Mouse (Mus musculus) cerebellum, postnatal 4 days (tissue): ENCODE measurements at regions not wholly inside any gene's neighbourhood (a gene's known extent, or its start where the extent isn't known, plus 50 kb on each side); places are given as distances from the start of the nearest gene placed in this dataset.

Source experiments
- DNase-seq, 2 experiments: peaks; one replicate each; pipeline ENCODE4 v3.0.0; 2022; ENCODE audit warnings: low spot score in 2 of 2, mixed read lengths in 1 of 2

DNA sequence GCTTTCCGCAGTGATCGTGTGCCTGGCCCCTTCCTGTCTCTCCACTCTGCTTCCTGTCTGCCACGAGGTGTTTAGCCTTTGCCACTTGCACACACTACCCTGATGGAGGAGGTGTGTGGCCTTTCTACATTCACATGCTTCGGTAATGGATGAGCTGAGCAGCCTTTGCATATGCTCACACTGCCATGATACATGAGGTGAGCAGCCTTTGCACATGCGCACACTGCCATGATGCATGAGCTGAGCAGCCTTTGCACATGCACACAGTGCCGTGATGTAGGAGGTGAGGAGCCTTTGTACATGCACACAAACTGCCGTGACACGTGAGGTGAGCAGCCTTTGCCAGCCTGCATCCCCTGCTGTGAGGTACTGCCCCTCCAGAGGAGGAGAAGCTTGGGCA, 58.3 kb downstream of the Erv3 start:
- no peak for DNase-seq

DNA sequence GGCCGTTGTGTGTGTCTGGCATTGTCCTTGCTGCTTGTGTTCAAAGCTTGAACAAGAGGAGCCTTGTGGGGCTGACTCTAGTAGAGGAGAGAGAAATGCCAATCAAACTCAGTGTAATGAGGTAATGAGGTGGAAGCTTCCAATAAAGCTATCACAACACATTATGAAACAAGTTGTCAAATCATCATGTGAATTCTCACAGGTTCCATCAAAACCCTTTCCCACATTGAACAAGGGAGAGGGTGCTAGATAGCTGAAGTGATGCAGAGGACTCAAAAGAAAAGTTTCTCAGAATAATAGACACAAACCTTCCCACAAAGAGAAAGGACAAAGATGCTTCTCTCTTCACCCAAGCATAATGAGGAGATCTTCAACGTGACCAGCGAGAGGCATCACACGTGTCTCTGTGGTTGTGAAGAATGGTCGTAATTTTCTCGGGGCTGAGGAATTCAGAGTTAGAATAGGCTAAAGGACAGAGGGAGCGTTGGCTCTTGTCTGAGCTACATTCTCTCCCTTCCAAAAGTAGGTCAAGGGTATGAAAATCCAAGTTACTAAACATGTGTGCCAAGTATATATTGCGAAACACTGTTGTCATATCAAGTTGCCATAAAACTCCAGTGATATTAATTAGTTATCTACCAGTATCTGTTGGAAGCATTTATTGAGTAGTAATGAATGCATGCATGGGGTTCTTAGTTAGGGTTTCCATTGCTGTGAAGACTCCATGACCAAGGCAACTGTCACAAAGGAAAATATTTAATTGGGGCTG, 59.2 kb downstream of the Erv3 start:
- DNase-seq = no peak

DNA sequence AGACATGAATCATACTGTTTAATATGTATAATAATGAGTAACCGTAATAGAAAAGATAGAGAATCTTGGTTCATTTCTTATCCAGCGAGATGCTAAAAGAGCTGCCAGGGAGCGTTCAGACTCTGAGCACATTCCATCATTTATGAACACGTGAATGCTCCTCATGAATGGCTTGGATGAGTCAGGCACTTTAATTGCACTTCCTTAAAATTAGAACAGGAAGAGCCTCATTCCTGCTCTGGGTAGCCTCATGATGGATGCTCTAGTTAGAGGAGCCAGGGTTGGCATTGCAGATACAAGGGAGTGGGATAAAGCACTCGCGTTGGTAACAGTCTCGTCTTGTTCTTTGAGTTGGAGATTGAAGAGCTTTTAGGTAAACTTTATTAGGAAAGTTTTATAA, 60.1 kb downstream of the Erv3 start:
- no peak for DNase-seq

DNA sequence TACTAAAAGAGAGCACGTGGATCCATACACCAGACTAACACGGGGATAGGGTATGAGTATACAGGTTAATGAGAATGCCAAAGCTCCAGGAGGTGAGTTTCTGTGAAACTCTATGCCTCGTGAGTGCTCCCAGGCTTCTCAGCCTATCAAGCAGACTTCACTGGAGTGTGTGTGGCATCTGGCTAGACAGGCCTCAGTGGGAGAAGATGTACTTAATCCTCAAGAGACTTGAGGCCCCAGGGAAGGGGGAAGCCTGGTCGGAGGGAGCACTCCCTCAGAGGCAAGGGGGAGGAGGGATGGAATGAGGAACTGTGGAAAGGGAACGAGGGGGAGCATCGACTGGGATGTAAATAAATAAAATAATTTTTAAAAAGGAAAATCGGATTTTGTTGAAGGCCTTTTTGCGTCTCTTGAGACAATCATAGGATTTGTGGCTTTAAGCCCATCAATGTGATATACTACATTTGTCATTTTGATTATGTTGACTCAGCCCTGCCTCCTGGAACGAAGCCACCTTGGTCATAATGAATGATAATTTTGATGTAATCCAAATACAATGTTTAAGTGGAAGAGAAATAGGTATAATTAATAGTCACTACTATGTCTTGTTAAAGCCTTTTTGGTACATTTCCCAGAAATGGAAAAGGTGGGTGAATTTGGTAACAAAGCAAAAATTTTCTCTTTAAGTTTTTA, 62.4 kb downstream of the Erv3 start:
- DNase-seq = no peak

DNA sequence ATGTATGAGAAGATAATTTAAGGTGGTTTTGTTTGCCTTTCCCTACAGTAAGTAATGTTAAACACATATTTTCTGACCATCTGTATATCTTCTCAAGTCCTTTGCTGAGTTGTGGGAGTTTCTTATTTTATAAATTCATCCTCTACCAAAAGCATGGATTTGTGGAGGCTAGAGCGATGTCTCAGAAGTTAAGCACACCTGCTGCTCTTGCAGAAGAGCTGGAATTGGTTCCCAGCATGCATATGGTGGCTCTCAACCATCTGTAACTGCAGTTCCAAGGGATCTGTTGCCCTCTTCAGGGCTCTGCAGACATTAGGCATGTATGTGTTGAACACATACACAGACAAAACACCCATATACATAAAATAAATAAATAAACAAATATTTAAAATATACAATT, 84.2 kb downstream of the Erv3 start:
- no peak for DNase-seq

DNA sequence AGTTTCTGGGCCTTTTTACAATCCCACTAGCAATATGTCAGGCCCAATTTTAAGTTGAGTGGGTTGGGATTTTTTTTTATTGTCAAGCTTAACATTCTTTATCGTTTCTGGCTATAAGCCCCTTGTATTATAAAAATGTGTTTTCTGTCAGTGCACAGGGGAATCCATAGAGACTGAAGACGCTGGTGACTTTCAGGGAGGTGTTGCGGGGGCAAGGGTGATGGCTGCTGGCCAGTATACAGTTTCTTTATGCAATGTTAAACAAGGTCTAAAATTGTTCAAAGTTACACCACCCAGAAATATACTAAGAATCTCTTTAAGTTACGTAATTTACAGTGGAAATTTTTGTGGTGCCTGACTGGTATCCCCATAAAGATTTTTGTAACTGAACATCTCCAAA, 85.9 kb downstream of the Erv3 start:
- DNase-seq = no peak

DNA sequence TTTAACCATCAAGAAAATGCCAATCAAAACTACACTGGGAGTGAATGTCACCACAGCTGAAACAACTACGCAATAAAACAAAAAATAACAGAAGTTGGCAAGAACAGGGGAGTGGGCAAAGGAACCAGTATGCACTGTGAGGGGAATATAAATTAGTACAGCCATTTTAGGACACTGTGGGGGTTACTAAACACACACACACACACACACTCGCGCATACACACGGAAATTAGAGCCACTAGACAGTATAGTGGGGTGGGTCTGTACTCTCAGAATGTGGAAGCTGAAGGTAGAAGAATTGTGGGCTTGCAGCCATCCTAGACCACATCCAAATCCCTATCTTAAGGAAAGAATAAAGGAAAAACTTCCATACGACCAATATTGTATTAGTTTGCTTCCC, 87.4 kb downstream of the Erv3 start:
- DNase-seq = no peak

DNA sequence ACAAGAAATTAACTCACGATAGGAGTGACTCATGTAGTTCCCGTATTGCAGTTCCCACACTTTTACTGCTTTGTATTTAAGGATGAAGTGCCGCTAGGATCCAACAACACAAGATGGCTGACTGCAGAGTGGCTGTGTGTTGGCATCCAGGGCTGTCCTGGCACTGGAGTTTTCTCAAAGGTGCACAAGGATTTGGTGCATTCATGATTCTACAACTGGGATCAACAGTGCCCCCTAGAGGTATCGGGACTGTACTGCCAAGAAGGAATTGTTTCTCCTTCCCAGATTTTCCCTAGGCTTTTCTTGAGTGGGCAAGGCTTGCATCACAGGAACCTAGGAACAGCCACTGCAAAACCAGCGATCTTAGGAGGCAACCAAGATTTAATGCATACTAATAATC, 88.7 kb downstream of the Erv3 start:
- peak in 1 of 2 experiments; percentile 56 for DNase-seq

DNA sequence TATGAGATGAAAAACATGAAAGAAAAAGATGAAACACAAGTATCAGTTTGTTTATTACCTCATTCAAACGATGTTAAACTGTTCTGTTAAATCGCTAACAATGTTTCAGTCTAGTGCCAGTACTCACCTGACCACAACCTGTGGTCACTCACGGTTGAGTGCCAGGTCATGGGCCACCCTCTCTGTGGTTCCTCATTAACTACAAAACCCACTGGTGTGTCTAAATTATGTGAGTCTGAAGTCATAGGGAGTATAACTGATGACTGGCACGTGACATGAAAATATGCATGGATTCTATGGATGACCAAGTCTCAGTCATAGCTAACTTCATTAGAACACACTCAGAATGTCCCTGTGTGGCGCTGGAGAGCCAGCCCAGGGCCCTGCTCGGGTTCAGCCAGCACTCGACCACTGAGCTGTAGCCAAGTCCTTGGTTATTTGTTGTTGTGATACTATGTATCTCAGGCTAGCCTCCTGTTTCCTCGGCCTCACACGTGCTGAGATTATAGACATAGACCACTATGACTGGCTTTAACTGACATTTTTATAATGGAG, 89.8 kb downstream of the Erv3 start:
- no peak for DNase-seq

DNA sequence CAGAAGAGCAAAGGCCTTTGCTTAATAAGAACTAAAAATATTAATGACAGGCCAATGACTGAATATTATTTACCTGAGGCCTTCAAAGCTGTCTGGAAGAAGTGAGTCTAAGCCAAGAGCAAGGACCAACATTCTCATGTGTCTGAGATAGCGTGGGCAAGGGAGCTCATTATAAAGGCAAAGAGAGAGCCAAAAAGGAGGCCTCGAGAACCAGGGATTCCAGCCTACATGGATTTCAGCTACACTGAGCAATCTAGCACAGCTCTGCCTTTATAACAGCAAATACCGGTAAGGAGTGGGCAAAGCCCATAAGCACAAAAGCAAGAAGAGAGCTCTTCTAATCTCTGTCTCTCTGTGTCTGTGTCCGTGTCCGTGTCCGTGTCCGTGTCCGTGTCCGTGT, 93.0 kb downstream of the Erv3 start:
- no peak for DNase-seq

DNA sequence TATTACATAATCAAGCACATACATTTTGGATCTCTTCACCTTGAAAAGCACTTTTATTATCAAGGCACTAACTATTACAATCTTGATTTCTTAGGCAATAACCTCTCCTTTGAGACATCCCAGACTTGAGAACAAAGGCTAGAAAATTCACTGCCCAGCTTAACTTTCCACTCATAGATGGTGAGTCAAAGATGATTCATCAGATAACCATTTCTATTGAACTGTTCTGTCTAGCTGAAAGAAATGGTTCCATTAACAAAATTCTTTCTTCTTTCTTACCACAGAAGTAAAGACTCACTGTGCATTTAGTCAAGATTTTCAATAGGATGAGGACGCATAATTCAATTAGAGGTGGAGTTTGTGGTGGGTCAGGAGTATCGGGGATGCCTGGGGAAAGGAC, 98.0 kb downstream of the Erv3 start:
- DNase-seq = no peak

DNA sequence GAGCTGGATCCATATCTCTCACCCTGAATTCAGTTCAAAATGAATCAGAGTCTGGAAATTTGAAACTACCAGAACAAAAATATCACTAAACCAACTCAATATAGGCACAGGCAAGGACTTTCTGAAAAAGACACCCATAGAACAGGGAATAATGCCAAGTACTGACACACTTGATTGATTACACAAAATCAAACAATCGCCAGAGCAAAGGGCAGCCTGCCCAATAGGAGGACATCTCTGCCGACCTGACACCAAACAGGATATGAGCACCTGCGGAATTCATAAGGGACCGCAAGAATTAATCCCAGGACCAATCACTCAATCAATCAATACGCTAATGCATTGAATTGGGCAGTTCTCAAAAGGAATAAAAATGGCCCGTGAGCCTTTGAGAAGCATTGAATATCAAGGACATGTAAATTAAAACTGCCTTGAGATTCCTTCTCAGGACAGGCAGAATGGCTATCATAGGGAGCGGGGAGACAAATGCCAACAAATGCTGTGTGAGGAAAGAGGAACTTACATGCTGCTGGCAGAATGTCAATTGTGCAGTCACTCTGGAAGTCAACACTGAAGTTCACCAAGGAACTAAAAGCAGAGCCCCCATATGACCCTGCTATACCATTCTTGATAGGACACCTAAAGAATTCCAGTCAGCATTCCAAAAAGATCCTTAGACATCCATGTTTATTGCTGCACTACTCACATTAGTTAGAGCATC, 102.2 kb downstream of the Erv3 start:
- no peak for DNase-seq

DNA sequence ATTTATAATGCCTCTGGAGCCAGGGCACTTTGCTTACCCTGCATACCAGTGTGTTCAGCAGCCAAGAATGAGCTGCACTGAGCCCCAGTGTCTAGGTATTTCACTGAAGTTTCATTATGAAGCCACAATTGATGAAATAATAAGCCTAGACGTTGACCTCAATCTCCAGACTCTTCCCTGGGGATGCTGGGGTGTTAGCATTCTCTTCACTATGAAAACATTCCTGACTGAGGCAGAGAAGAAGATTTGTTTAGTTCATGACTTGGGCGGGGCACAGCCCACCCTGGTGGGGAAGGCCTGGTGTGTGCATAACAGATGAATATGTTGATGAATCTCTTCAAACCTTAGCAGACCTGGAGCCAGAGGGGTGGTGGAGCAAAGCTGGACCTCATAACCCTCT, 104.4 kb downstream of the Erv3 start:
- DNase-seq = no peak

DNA sequence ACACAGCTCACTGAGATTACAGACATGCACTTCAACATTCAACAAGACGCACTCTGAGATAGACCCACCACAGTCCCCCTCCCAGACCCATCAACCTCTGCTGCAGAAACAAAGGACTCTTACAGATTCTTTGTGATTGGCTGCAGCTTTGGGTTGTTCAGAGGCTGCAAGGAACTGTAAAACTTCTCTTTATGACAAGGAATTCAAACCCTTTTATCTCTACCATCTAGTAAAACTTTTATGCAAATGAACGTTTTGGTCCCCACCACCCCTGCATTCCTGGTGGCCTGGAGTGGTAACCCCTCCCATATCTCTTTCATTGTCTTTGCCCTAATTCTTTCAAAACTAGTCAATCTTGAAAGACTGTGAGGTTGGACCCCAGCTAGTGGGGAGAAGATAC, 106.1 kb downstream of the Erv3 start:
- DNase-seq = no peak

DNA sequence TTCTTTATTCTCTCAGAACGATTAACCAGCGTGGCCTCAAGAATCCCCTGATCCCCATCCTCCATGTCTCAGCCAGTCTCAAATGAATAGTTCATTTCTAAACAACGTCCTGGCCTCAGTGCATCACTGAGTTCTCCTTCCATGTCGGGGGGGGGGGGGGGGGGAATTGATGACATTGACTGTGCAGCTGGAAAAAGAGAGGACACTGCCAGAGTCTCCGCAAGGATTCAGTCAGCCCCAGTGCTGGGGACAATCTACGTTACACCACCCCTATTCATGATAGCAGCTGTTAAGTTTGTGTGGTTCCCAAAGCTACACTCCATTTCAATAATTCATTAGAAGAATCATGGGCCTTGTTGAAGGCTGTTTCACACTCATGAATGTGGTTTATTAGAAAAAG, 108.9 kb downstream of the Erv3 start:
- DNase-seq = no peak

DNA sequence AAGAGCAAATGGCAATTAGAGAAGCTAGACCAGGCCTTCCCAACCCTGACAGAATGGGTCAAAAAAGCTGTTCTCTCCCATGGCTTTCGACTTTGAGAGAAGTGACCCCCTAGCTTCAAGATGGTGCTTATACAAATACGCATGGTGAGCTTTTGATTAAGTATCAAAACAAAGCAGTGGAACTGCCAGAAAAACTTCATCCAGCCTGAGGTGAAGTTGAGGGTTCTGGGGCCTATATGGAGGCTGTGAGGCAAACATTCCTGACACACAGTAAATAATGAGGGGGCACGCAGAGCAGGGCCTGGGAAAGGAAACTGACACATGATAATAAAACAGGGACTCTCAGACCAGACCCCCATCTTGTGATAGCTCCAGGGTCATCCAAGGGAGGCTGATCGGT, 109.3 kb downstream of the Erv3 start:
- DNase-seq = no peak

DNA sequence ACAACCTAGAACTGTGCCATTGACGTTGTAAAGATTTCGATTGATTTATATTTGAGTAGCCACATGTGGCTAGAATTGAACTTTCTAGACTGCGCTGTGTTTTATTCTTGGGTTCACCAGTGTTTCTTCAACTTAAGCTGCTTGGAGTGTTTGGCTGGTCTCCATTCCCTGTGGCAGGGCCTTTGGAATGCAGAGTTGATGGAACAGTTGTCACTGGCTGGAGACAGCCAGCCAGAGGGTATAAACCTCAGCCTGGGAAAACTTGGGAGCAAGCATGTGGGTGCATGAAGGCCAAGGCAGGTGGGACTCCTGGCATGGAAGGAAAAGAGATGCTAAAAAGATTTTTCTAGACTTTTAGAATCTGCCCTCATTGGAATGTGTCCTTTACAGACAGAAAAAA, 109.8 kb downstream of the Erv3 start:
- no peak for DNase-seq

DNA sequence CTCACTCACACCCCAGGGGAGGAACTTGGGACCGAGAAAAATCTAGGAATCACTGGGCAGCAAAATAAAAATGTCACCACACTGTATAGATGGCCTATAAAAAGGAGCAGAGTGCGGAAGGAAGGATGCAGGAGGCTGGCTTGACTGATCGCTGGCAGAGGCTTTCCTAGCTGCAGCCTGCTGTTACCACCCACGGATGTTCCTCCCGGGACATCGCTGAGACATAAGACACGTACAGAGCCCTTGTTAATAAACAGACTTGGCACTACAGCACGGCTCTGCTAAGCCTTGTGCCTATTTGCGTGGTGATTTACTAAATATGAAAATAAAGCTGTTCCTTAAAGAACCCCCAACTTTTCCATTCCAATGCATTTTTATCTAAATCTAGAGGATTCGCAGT, 110.8 kb downstream of the Erv3 start:
- no peak for DNase-seq

DNA sequence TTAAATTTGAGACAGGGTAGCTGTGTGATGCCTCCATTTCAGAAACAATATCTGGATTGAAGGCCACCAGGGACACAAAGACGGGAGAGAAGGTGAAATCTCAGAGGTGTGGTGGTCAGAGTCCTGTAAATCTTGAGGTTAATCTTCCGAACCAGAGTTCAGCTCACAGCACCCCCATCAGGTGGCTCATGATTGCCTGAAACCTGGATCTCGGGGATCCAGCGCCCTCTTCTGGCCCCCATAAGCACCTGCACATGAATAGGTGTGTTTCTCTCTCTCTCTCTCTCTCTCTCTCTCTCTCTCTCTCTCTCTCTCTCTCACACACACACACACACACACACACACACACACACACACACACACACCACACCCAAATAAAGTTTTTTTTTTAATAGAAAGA, 111.8 kb downstream of the Erv3 start:
- DNase-seq = no peak

DNA sequence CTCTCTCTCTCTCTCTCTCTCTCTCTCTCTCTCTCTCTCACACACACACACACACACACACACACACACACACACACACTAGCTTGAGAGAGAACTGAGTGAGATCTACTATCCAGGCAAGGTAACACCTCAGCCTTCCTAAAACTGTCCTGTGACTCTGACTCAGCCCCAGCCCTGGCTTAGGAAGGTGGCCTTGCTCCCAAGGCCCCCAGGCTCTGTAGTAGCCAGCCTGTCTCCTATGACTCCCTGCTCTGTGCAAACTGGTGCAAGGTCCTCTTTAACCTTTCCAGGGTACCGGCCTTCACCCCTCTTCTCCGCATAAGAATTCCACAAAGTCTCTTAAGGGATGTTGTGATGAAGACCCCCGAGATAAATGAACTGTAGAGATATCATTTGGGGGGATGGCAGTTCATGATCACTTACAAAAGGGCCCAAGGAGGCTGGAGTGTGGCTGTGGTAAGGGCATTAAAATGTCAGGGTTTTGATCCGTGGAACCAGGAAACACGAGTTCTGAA, 114.1 kb downstream of the Erv3 start:
- no peak for DNase-seq

DNA sequence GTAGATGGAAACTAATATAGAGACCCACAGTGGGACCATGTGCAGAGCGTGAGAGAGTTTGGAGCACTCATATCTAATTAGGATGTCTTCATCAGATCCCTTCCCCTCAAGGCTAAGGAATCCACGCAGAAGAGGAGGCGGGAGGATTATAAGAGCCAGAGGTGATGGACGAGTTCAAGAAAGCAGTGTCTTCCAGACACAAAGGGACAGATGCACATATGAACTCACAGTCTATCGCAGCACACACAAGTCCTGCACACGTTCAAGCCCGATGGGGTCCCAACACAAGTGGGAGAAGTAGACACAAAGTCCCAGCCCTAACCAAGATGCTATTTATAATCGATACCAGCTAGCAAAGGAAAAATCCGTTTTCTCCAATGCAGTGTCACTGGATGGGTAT, 114.6 kb downstream of the Erv3 start:
- DNase-seq = no peak

DNA sequence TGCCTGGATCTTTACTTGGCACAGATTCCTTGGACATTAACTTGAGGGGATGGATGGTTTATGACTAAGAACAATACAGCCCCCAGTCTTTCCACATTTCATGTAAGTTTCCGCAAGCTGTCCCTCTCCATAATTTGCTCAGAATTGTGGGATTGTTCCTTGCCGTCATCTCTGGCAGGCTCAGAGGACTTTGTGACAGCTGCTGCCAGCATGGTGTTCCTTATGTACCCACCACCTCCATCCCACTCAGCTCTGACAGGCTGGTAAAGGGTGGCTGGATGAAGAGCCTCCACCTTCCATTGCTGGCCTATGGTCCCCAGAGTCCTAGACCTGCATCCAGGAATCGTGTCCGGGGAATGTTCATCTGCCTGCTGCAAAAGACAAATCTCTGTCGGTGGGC, 119.1 kb downstream of the Erv3 start:
- no peak for DNase-seq

DNA sequence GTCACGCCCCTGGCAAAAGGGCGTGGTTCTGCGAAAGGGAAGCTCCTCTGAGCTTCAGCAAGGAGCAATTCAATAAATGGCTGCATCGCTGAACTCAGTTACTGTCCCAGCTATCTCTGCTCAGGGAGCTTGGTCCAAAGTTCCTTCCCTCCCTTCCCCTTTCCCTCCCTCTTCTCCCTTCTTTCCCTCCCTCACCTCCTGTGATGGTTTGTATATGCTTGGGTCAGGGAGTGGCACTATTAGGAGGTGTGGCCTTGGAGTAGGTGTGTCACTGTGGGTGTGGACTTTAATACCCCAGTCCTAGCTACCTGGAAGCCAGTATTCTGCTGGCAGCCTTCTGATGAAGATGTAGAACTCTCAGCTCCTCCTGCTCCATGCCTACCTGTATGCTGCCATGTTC, 120.5 kb downstream of the Erv3 start:
- DNase-seq = no peak
